Mouse (Mus musculus) layer of hippocampus, postnatal 10 days (tissue): ENCODE data around the gene Mogat1. TPM values are rescaled to one million over a fixed set of nuclear protein-coding genes. Genes with fewer than 3 reads are reported as not detected.
A peak's percentile ranks its signal among the peaks of the same experiment; 100 is the strongest.
"Not testable (repeated sequence)": the region's sequence is repeated elsewhere in the genome, so short reads cannot be mapped to it uniquely, and the experiment has no call there.

Experiments
- DNase-seq, 2 experiments: peaks; one replicate each; pipeline ENCODE4 v3.0.0; 2021; ENCODE audit warnings: low spot score in 2 of 2
- total RNA-seq, 2 experiments: library from RNA; stranded (reverse); gene quantifications; 2 replicates each; pipeline ENCODE4 v1.2.3; 2021

Mogat1 gene
- total RNA-seq, 2 experiments from 2014 or later, result not detected

- peak; percentile 85 to 87 for DNase-seq
These were observed 25.7 kb downstream of the Mogat1 start for GRCm38 (mm10) chr1:78536310-78537164.

GRCm38 (mm10) chr1:78537494-78538010, 26.8 kb downstream of the Mogat1 start:
- peak; percentile 65 to 73 for DNase-seq

GRCm38 (mm10) chr1:78538396-78538795, 27.6 kb downstream of the Mogat1 start:
- DNase-seq, result no peak

- no peak for DNase-seq
These were observed 28.4 kb downstream of the Mogat1 start for GRCm38 (mm10) chr1:78539166-78539565.

GRCm38 (mm10) chr1:78543631-78544030, 32.8 kb downstream of the Mogat1 start:
- DNase-seq, result not testable (repeated sequence)

- no peak for DNase-seq
These were observed 35.5 kb downstream of the Mogat1 start for GRCm38 (mm10) chr1:78546258-78546657.

GRCm38 (mm10) chr1:78548961-78549360, 38.2 kb downstream of the Mogat1 start:
- DNase-seq, result no peak

- DNase-seq, result no peak
These were observed 43.3 kb downstream of the Mogat1 start for GRCm38 (mm10) chr1:78554012-78554666.

- DNase-seq, result no peak
These were observed 56.2 kb downstream of the Mogat1 start for GRCm38 (mm10) chr1:78566963-78567362.

- DNase-seq, result no peak
These were observed 56.6 kb downstream of the Mogat1 start for GRCm38 (mm10) chr1:78567421-78567820.

- DNase-seq, result no peak
These were observed 57.2 kb downstream of the Mogat1 start for GRCm38 (mm10) chr1:78567834-78568507.

- no peak for DNase-seq
These were observed 58.8 kb downstream of the Mogat1 start for GRCm38 (mm10) chr1:78569617-78570016.

- no peak for DNase-seq
These were observed 74.3 kb downstream of the Mogat1 start for GRCm38 (mm10) chr1:78585080-78585479.

GRCm38 (mm10) chr1:78586986-78587385, 76.2 kb downstream of the Mogat1 start:
- no peak for DNase-seq

Other genes starting within 250 kb of the Mogat1 start
- gene Sgpp2, start 200.6 kb upstream of the Mogat1 start, total RNA-seq, result 1 to 10 TPM; 1.3 to 2.3 TPM
- gene Farsb, start 22.1 kb upstream of the Mogat1 start, total RNA-seq, result 10 to 100 TPM; 72.2 to 78.2 TPM
- under 1 TPM; 0.13 to 0.16 TPM for gene BC035947, start 1.2 kb downstream of the Mogat1 start, total RNA-seq
- 100 to 1,000 TPM; 134 to 144 TPM for gene Acsl3, start 146.8 kb downstream of the Mogat1 start, total RNA-seq
- gene Utp14b, start 147.0 kb downstream of the Mogat1 start, total RNA-seq, result 10 to 100 TPM; 17.0 to 18.2 TPM